Mouse (Mus musculus) neural tube, embryonic 13.5 days (tissue): ENCODE measurements around the gene Grm4. TPM values are rescaled to one million over a fixed set of nuclear protein-coding genes. Genes with fewer than 3 reads are reported as not detected.

Experiments used
- ATAC-seq: fragments of 200-750 bp; cut with Nextera tagmentation; 2 replicates; pipeline ENCODE4 v1.8.0; 2017; ENCODE audit warnings: low read depth, mild to moderate bottlenecking, moderate TSS enrichment, moderate library complexity
- H3K27ac ChIP-seq: fragments of 300-500 bp; sonication (generic); replicated peaks from 2 replicates; pipeline ENCODE4 v1.5.1; 2015; ENCODE audit warnings: moderate library complexity, mild to moderate bottlenecking, inconsistent platforms
- H3K27me3 ChIP-seq: fragments of 300-500 bp; sonication (generic); 2 replicates; pipeline ENCODE4 v1.6.1; 2015; ENCODE audit warnings: mild to moderate bottlenecking, inconsistent platforms
- H3K36me3 ChIP-seq: fragments of 300-500 bp; sonication (generic); 2 replicates; pipeline ENCODE4 v1.6.1; 2015; ENCODE audit warnings: mild to moderate bottlenecking, inconsistent platforms
- H3K4me1 ChIP-seq: fragments of 300-500 bp; sonication (generic); replicated peaks from 2 replicates; pipeline ENCODE4 v1.6.1; 2015; ENCODE audit warnings: inconsistent platforms
- H3K4me2 ChIP-seq: fragments of 300-500 bp; sonication (generic); 2 replicates; pipeline ENCODE4 v1.6.1; 2015; ENCODE audit warnings: inconsistent platforms, mild to moderate bottlenecking, moderate library complexity
- H3K4me3 ChIP-seq: fragments of 300-500 bp; sonication (generic); 2 replicates; pipeline ENCODE4 v1.5.1; 2015; ENCODE audit warnings: mild to moderate bottlenecking, inconsistent platforms
- H3K9ac ChIP-seq: fragments of 300-500 bp; sonication (generic); 2 replicates; pipeline ENCODE4 v1.6.1; 2015; ENCODE audit warnings: moderate library complexity, mild to moderate bottlenecking, inconsistent platforms
- H3K9me3 ChIP-seq: fragments of 300-500 bp; sonication (generic); 2 replicates; pipeline ENCODE4 v1.6.1; 2016; ENCODE audit warnings: inconsistent platforms
- WGBS: fragments of 180-500 bp; shearing (Covaris S2); methylation state at CpG from one replicate; pipeline ENCODE4 v1.1.7; 2015; 5-methylcytosine and 5-hydroxymethylcytosine counted together
- polyA plus RNA-seq: library from polyadenylated mRNA; unstranded; fragments of >200 nt; fragmentation: Nextera tagmentation; extraction: Ambion mirVana; gene quantifications from 2 replicates; pipeline ENCODE4 v1.2.1, GENCODE M21; 2015

The Grm4 gene
- polyA plus RNA-seq, 1 experiment from 2014 or later, result 3.5 TPM

DNA sequence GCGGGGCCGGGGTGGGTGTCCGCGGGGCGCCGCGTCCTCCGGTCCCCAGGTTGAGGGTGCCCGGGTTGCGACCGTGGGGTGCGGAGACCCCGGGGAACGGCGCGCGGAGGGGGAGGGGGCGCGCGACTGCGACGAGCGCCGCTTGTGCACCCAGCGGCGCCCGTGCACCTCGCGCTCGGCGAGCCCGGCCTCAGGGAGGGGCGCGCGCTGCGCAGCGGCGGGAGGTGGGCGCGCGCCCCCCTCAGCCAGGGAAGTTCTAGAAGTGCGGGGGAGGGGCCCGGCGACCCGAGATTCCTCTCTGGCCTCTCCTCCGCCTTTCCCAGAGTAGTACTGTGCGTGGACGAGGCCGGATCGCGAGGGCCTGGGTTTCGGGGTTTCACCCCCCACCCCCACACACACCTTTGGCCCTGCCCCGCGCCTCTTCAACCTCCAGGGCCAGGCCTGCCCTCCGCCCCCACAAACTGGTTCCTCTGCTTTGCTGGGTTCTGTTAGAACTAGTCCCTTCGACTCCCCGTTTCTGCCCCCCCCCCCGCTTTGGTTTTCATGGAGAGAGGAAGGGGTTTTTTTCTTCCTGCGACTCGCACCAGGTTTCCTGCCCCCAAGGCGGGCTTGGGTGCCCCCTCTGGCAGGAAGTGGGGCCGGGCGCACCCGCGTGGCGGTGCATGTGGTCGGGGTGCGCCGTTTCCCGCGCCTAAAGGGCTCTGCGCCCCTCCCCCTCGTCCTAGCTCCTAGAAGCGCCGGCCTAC, 36.2 kb upstream of the Grm4 start:
- WGBS, result under 1% methylated on average over 56 of the region's 75 CpGs
- peak overlapping the region; percentile 84 for H3K4me2 ChIP-seq
- no peaks in the 10 kb centered on the region for H3K9me3 ChIP-seq
- peak overlapping the region; percentile 96 for H3K27ac ChIP-seq
- peaks cover 52% of the 10 kb centered on the region for H3K4me1 ChIP-seq
- ATAC-seq, result peak; percentile 48
- H3K36me3 ChIP-seq, result peaks cover 3% of the 10 kb centered on the region
- H3K4me3 ChIP-seq, result peak overlapping the region; percentile 87
- H3K9ac ChIP-seq, result peak overlapping the region; percentile 95
- peaks cover 12% of the 10 kb centered on the region for H3K27me3 ChIP-seq

- H3K4me3 ChIP-seq, result peak within 1 kb of the TSS; percentile 87
- under 1% methylated on average over 79 of the region's 79 CpGs for WGBS
- peaks cover 12% of the 10 kb centered on the region for H3K27me3 ChIP-seq
- H3K4me2 ChIP-seq, result peak within 1 kb of the TSS; percentile 84
- H3K27ac ChIP-seq, result peak within 1 kb of the TSS; percentile 96
- H3K36me3 ChIP-seq, result peaks cover 3% of the 10 kb centered on the region
- H3K4me1 ChIP-seq, result peaks cover 44% of the 10 kb centered on the region
- ATAC-seq, result peak; percentile 79
- peak within 1 kb of the TSS; percentile 95 for H3K9ac ChIP-seq
- H3K9me3 ChIP-seq, result no peaks in the 10 kb centered on the region
These were observed 35.3 kb upstream of the Grm4 start, which contains the start of gene Hmga1 for GRCm38 (mm10) chr17:27556315-27557011. TSS of gene Hmga1 (plus strand) at chr17:27556497.

DNA sequence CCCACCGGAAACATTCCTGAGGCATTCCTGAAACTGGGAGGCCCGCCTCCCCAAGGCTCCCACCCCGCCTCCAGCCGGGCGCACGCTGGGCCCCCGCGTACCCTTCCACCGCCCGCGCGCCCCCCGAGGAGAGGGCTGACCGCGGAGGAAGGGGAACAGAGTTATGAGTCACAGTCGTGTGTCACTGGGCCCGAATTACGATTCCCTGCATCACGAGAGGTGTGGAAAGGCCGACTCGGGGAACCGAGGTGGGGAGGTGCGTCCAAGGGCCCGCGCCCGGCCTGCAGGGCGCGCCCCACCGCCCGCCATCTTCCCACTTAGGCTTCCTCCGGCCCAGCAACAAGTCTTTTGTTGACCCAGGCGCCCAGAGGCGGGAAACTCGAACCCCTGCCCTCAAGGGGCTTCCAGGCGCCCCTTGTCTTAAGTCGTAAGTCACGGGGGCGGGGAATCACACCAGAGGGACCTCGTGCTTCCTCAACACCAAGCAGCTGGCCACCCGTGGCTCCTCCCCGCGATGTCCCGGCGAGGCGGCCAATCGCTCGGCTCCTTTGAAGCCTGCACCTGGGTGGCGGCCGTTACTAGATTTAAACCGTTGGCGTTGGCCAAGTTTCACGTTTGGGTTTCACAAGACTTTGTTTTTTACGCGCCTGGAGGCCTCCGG, 34.4 kb upstream of the Grm4 start:
- peak overlapping the region; percentile 84 for H3K4me2 ChIP-seq
- peak overlapping the region; percentile 96 for H3K27ac ChIP-seq
- peaks cover 12% of the 10 kb centered on the region for H3K27me3 ChIP-seq
- peaks cover 44% of the 10 kb centered on the region for H3K4me1 ChIP-seq
- ATAC-seq, result 0 out of 2 replicates have a peak, but pooled peaks have one; percentile 4
- no peaks in the 10 kb centered on the region; the same call in 1 of the 2 replicates for H3K36me3 ChIP-seq
- under 1% methylated on average over 42 of the region's 55 CpGs for WGBS
- peak overlapping the region; percentile 87 for H3K4me3 ChIP-seq
- no peaks in the 10 kb centered on the region for H3K9me3 ChIP-seq
- H3K9ac ChIP-seq, result peak overlapping the region; percentile 95

GRCm38 (mm10) chr17:27555075-27555511, 33.9 kb upstream of the Grm4 start:
- WGBS, result 2% methylated on average over 36 of the region's 39 CpGs
- Histone ChIP-seq H3K27ac (peak overlapping the region; percentile 96), H3K27me3 (peaks cover 12% of the 10 kb centered on the region), H3K9ac (peak overlapping the region; percentile 95), H3K4me1 (peaks cover 42% of the 10 kb centered on the region), H3K36me3 (no peaks in the 10 kb centered on the region), H3K4me2 (peak overlapping the region; percentile 84), H3K4me3 (peak overlapping the region; percentile 87), H3K9me3 (no peaks in the 10 kb centered on the region)
- no peak for ATAC-seq

DNA sequence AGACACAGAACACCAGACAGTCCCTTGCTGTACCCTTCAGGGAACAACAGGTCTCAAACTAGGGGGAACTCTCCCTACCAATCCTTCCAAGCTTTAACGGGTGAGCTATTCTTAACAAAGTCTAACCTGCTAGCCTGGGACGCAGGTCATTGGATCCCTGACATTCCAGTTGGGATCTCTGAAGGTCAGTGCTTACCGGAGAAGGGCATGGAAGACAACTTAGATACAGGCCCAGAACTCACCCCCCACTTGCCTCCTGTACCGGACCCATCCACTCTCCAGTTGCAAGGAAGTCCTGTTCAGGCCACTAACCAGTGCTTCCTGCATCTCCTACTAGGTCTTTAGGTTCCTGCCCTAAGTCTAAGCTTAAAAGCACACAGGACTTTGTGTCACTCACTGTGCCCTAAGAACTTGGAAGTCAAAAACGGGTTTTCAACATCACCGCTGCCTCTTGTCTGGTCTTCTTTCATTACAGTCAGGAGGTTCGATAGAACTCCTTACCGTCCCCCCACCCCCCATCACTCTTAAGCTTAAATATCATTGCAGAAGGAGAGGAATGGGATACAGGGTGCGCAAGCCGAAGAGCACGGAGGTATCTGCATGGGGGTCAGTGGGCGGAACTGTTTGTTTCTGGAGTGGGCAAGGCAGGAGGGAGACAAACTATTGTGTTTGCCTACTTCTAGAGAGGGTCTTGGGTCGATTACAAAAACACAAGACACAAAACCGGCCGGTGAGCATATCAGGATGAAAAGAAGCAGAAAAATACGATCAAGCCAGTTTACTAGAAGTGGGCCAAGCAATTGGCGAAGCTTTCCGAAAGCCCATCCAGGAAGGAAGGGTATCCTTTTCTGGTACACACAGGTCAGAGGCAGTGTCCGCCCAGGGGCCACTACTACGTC, 33.1 kb upstream of the Grm4 start:
- Histone ChIP-seq H3K9me3 (no peaks in the 10 kb centered on the region), H3K36me3 (no peaks in the 10 kb centered on the region), H3K4me1 (peaks cover 41% of the 10 kb centered on the region), H3K27me3 (peaks cover 12% of the 10 kb centered on the region), H3K9ac (peak overlapping the region; percentile 95), H3K4me3 (peak overlapping the region; percentile 87; the same call in 1 of the 2 replicates), H3K27ac (peak overlapping the region; percentile 96), H3K4me2 (peak overlapping the region; percentile 84)
- ATAC-seq, result no peak
- WGBS, result 44% methylated on average over 20 of the region's 20 CpGs

- no peak for ATAC-seq
- Histone ChIP-seq H3K27me3 (peaks cover 12% of the 10 kb centered on the region), H3K9ac (no peak overlapping the region), H3K4me3 (no peak overlapping the region), H3K4me2 (no peak overlapping the region), H3K27ac (no peak overlapping the region), H3K36me3 (no peaks in the 10 kb centered on the region), H3K4me1 (peaks cover 31% of the 10 kb centered on the region), H3K9me3 (no peaks in the 10 kb centered on the region)
- WGBS, result 75% methylated on average over 23 of the region's 23 CpGs
These were observed 31.3 kb upstream of the Grm4 start for GRCm38 (mm10) chr17:27552215-27553201.

DNA sequence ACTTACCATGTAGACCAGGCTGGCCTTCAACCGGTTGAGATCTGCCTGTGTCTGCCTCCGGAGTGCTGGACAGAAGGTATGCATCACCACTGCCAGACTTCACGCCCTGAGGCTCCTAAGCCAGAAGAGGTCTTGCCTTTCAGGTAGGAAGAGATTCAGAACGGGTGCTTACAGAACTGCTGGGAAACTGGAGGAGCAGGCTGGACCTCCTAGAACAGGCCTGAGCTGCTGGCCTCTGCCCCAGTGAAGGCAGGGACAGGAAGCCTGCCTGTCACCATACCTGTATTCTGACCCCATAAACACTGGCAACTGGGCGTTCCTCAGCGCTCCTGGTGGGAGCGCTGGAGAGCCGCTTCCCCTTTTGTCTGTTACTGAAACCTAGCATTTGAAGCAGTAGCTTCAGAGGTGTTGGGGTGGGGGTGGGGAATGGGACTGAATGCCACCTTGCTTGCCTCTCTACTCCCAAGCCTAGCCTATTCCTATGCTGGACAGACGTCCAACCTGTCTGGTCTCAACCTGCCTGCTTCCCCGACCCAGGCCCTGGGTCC, 30.3 kb upstream of the Grm4 start:
- no peaks in the 10 kb centered on the region for H3K9me3 ChIP-seq
- no peak overlapping the region for H3K4me2 ChIP-seq
- H3K4me1 ChIP-seq, result peaks cover 28% of the 10 kb centered on the region
- H3K36me3 ChIP-seq, result no peaks in the 10 kb centered on the region
- H3K27ac ChIP-seq, result no peak overlapping the region
- ATAC-seq, result no peak
- peaks cover 12% of the 10 kb centered on the region for H3K27me3 ChIP-seq
- no peak overlapping the region for H3K4me3 ChIP-seq
- 61% methylated on average over 10 of the region's 10 CpGs for WGBS
- no peak overlapping the region for H3K9ac ChIP-seq

DNA sequence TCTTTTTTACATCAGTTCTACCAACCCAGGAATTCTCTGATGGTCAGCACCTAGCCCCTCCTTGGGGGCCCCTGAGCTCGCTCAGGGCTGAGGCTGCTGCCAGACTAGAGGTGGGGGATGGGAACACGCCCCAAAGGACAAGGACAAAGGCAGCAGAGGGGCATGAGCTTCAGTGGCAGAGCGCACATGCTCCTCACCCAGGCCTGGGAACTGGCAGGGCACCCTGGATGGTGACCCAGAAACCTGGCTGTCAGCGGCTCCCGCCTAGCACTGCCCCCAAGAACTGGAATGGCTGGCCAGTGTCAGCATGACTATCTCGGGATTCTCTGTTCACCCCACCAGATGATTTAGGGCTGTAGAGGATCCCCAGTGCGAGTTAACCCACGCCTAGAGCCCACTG, 28.0 kb upstream of the Grm4 start:
- ATAC-seq, result no peak
- Histone ChIP-seq H3K27me3 (no peaks in the 10 kb centered on the region), H3K27ac (no peak overlapping the region), H3K9ac (peak overlapping the region; percentile 2; the same call in 1 of the 2 replicates), H3K36me3 (no peaks in the 10 kb centered on the region), H3K4me2 (no peak overlapping the region), H3K4me1 (peaks cover 13% of the 10 kb centered on the region), H3K9me3 (no peaks in the 10 kb centered on the region), H3K4me3 (no peak overlapping the region)
- WGBS, result 40% methylated on average over 8 of the region's 8 CpGs

DNA sequence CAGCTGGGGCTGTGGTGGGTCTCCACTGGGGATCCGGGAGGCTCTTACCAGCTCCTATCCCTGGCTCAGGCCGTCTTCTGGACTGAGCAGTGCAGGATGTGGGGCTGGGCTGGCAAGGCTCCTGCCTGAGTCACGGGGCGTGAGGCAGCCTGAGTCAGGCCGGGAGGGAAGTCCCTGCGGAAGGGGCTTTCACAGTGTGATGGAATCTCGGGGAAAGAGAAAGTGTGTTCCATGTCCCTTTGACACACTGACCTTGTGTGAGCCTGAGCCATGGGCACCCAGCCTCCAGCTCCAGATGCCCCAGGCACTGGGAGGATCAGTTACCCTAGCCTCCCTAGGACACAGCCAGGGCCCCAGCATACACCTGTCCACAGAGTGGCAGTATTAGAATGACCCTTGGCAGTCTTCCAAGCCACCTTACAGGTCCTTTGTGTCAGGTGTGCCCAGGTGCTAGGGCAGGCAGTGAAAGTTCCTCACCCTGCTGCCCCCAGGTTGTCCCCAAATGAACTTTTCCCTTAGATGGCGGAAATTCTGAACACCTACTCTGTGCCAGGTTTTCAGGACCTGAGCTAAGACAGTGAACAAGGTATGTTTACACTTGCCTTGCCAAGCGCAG, 26.2 kb upstream of the Grm4 start:
- H3K9me3 ChIP-seq, result no peaks in the 10 kb centered on the region
- ATAC-seq, result no peak
- H3K27me3 ChIP-seq, result no peaks in the 10 kb centered on the region
- H3K4me1 ChIP-seq, result peaks cover 13% of the 10 kb centered on the region
- H3K36me3 ChIP-seq, result no peaks in the 10 kb centered on the region
- WGBS, result 77% methylated on average over 9 of the region's 9 CpGs
- H3K4me3 ChIP-seq, result no peak overlapping the region
- H3K27ac ChIP-seq, result no peak overlapping the region
- H3K4me2 ChIP-seq, result no peak overlapping the region
- H3K9ac ChIP-seq, result no peak overlapping the region

DNA sequence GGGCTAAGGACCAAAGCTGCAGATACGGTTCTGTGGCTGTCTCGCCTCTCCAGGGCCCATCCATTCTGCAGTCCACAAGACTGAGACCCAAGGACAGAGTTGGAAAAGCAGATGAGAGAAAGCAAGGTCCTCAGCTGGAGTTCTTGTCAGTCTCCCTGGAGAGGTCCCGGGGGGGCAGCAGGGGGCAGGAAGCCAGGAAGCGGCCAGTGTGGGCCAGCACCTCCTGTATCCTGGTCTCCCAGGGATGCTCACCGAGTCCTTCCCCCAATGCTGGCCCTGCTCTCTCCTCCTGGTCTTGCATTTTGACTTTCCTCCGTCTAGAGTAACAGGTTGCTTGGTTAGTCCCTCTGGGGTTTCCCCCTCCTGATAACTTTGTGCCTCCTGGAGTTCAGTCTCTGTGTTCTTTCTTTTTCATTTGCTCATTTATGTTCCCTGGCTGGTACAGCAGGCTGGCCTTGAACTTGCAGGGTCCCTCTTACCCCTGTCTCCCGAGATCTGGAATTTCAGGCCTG, 25.4 kb upstream of the Grm4 start:
- Histone ChIP-seq H3K27me3 (no peaks in the 10 kb centered on the region), H3K9me3 (no peaks in the 10 kb centered on the region), H3K4me3 (no peak overlapping the region), H3K9ac (no peak overlapping the region), H3K4me2 (no peak overlapping the region), H3K27ac (no peak overlapping the region), H3K4me1 (peaks cover 13% of the 10 kb centered on the region), H3K36me3 (no peaks in the 10 kb centered on the region)
- ATAC-seq, result no peak
- WGBS, result 65% methylated on average over 7 of the region's 7 CpGs
